Mouse (Mus musculus): ENCODE results near the gene Ltbr. TPM values are rescaled to one million over a fixed set of nuclear protein-coding genes. Genes with fewer than 3 reads are reported as not detected.

Gene Ltbr
- polyA plus RNA-seq (2015; fragmentation: Nextera tagmentation; extraction: Ambion mirVana): 13.5 and 15.2 TPM in 2 replicates

DNA sequence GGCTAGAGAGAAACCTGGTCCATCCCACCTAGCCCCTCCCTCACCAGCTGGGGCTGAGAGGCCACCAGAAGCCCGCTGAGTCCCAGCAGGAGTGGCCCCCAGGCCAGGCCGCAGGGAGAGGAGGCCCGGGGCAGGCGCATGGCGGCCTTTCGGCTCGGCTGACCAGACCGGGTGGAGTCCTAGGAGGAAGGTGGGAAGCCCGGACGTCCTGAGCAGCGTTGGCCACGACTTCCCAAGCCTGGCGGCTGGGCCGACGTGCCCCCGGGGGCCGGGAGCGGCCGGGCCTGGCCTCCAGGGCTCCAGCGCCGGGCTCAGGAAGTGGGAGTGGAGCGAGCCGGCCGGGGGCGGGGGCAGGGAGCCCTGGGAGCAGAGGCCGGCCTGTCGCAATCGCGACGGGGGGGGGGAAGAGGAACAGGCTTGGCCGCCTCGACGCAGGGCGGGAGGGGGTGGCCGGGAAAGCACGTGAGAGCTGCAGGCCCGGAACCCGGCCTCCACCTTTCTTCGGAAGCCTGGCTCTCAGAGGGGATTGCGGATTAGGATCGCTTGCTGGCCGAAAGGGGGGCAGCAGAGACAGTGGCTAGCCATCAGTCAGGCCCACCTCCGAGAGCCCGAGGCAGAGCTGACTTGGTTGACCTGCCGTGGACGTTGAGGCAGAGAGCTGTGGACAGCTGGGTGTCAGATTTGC, at the start of gene Ltbr:
TSS of gene Ltbr (minus strand) at position 340 of the 685 bp plus-strand sequence.
- H3K9ac ChIP-seq: peak within 1 kb of the TSS; percentile 72
- 2% methylated on average over 46 of the region's 46 CpGs for WGBS
- peak within 1 kb of the TSS; percentile 36 for H3K4me3 ChIP-seq
- peak within 1 kb of the TSS; percentile 60 for H3K4me2 ChIP-seq
- no peaks in the 10 kb centered on the region for H3K36me3 ChIP-seq
- H3K27me3 ChIP-seq: peaks cover 11% of the 10 kb centered on the region; the same call in 1 of the 2 replicates
- ATAC-seq (ENCODE audit: low FRiP score): peak; percentile 62
- no peak within 1 kb of the TSS for H3K27ac ChIP-seq
- H3K4me1 ChIP-seq (replicated peaks): peaks cover 29% of the 10 kb centered on the region
- H3K9me3 ChIP-seq: no peaks in the 10 kb centered on the region

DNA sequence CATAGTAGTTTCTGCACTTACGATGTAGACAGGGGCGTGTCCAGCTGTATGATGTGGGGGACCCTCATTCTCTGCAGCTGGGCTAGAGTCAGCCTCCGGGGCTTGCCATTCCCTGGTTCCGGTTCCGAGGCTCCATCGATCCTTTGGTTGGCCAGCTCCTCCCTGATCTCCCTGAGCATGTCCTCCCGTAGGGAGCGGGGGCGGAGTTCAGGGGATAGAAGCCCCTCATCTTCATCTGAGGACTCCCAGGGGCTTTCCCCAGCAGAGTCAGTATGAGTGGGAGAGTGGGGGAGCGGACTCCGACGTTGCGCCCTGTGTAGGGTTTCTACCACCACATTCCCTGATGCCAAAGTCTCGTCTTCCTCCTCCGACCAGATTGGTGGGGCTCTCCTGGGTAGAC, 49.3 kb upstream of the Ltbr start:
- WGBS: 13% methylated on average over 15 of the region's 15 CpGs
- Histone ChIP-seq H3K4me3 (no peak overlapping the region), H3K27me3 (peaks cover 59% of the 10 kb centered on the region), H3K4me1 (replicated peaks) (peaks cover 22% of the 10 kb centered on the region), H3K36me3 (no peaks in the 10 kb centered on the region; the same call in 1 of the 2 replicates), H3K4me2 (peak overlapping the region; percentile 36), H3K9me3 (no peaks in the 10 kb centered on the region), H3K9ac (0 out of 2 replicates have a peak overlapping the region, but pooled peaks have one; percentile 31), H3K27ac (no peak overlapping the region)
- no peak for ATAC-seq (ENCODE audit: low FRiP score)

DNA sequence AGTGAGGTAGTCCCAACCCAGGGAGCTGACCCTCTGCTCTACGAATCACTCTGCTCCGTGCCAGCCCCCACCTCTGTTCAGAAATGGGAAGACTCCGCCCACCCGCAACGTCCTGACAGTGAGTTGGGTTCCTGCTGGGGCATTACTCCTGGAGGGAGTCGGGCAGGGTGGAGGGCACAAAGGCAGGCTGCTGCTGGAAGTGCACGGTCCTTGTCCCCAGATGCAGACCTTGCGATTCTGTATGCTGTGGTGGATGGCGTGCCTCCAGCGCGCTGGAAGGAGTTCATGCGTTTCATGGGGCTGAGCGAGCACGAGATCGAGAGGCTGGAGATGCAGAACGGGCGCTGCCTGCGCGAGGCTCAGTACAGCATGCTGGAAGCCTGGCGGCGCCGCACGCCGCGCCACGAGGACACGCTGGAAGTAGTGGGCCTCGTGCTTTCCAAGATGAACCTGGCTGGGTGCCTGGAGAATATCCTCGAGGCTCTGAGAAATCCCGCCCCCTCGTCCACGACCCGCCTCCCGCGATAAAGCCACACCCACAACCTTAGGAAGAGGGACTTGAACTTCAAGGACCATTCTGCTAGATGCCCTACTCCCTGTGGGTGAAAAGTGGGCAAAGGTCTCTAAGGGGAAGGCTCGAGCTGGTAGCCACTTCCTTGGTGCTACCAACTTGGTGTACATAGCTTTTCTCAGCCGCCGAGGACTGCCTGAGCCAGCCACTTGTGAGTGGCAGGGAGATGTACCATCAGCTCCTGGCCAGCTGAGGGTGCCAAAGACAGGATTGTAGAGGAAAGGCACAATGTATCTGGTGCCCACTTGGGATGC, 48.0 kb upstream of the Ltbr start:
- Histone ChIP-seq H3K4me3 (peak overlapping the region; percentile 32), H3K9me3 (no peaks in the 10 kb centered on the region), H3K4me1 (replicated peaks) (peaks cover 22% of the 10 kb centered on the region), H3K9ac (peak overlapping the region; percentile 56), H3K27me3 (peaks cover 59% of the 10 kb centered on the region), H3K4me2 (peak overlapping the region; percentile 54), H3K27ac (no peak overlapping the region), H3K36me3 (no peaks in the 10 kb centered on the region; the same call in 1 of the 2 replicates)
- peak; percentile 55 for ATAC-seq (ENCODE audit: low FRiP score)
- 14% methylated on average over 38 of the region's 38 CpGs for WGBS

DNA sequence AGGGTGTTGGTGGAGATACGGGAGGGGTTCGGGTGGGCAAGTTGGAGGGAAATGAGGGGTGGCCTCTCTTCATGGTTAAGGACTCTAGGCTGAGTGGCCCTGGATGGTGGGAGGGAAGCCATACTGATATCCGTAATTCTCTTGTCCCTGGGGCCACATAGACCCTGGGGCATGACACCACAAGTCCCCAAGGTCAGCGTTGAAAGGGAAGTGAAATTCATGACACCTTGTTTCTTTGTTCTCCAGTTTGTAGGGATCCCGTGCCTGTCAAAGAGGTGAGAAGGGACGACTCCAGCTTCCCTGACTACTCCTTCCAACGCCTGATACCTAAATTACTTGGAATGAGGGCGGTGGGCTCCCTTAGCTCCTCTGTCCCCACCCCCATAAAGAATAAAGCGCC, 47.2 kb upstream of the Ltbr start:
- H3K36me3 ChIP-seq: no peaks in the 10 kb centered on the region; the same call in 1 of the 2 replicates
- H3K27me3 ChIP-seq: peaks cover 61% of the 10 kb centered on the region
- H3K4me2 ChIP-seq: no peak overlapping the region
- H3K9ac ChIP-seq: no peak overlapping the region
- peaks cover 22% of the 10 kb centered on the region for H3K4me1 ChIP-seq (replicated peaks)
- 0 out of 2 replicates have a peak, but pooled peaks have one; percentile 3 for ATAC-seq (ENCODE audit: low FRiP score)
- WGBS: 48% methylated on average over 9 of the region's 9 CpGs
- H3K9me3 ChIP-seq: no peaks in the 10 kb centered on the region
- no peak overlapping the region for H3K4me3 ChIP-seq
- no peak overlapping the region for H3K27ac ChIP-seq

DNA sequence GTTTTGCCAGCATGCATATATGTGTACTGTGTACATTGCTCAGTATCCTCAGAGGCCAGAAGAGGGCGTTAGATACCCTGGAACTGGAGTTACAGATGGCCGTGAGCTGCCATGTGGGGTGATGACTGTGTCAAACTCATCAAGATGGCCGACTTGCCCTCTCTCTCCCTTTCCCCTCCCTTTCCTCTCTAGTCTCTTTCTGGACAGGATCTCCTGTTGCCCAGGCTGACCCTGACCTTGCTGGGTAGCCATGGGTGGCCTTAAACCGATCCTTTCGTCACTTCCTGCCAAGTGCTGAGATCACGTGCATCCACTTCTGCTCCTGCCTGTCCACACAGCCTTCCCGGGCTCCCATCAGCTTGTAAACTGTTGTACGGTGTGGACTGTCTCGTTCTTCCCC, 46.3 kb upstream of the Ltbr start:
- no peak for ATAC-seq (ENCODE audit: low FRiP score)
- 56% methylated on average over 9 of the region's 9 CpGs for WGBS
- Histone ChIP-seq H3K36me3 (no peaks in the 10 kb centered on the region; the same call in 1 of the 2 replicates), H3K4me3 (no peak overlapping the region), H3K4me2 (no peak overlapping the region), H3K27ac (no peak overlapping the region), H3K9me3 (no peaks in the 10 kb centered on the region), H3K4me1 (replicated peaks) (peaks cover 31% of the 10 kb centered on the region), H3K27me3 (peaks cover 56% of the 10 kb centered on the region), H3K9ac (no peak overlapping the region)

DNA sequence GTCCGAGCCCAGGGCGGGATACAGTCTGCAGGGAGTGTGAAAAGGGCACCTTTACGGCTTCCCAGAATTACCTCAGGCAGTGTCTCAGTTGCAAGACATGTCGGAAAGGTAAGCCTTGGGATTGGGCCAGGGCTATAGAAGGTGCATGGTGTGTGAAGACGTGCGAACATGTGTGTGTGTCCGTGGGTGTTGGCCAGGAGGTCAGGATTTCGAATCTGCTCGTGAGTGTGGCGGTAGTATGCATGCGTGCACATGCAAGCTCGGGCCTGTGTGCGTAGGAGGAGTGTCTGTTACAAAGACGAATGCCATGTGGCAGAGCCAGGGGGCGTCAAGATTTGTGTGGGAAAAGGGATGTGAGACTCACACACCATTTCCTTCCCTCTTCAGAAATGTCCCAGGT, 43.6 kb upstream of the Ltbr start:
- Histone ChIP-seq H3K9me3 (no peaks in the 10 kb centered on the region), H3K4me2 (no peak overlapping the region), H3K27me3 (peaks cover 35% of the 10 kb centered on the region), H3K9ac (no peak overlapping the region), H3K4me3 (no peak overlapping the region), H3K4me1 (replicated peaks) (peaks cover 34% of the 10 kb centered on the region), H3K27ac (no peak overlapping the region), H3K36me3 (no peaks in the 10 kb centered on the region; the same call in 1 of the 2 replicates)
- no peak for ATAC-seq (ENCODE audit: low FRiP score)
- 94% methylated on average over 15 of the region's 15 CpGs for WGBS

DNA sequence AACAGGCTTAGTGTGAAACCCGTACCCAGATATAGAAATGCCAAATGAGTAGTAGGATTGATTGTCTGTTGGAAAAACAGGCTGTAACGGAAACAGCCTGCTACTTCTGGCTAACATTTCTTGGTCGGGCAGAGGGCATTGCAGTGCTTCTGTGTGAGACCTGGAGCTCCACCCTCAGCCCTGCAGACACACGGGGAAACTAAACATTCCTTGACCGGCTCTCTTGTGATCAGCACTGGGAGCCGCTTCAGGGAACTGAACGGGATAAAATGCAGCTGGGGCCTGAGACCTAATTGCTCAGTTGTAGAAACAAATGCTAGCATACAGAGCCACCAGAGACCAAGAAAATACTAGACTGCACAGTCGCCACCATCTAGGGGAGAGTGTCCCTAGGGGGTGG, 42.6 kb upstream of the Ltbr start:
- H3K4me2 ChIP-seq: no peak overlapping the region
- 39% methylated on average over 8 of the region's 8 CpGs for WGBS
- no peak overlapping the region for H3K9ac ChIP-seq
- H3K27me3 ChIP-seq: peaks cover 24% of the 10 kb centered on the region
- H3K36me3 ChIP-seq: no peaks in the 10 kb centered on the region; the same call in 1 of the 2 replicates
- H3K9me3 ChIP-seq: no peaks in the 10 kb centered on the region
- H3K4me1 ChIP-seq (replicated peaks): peaks cover 26% of the 10 kb centered on the region
- no peak overlapping the region for H3K4me3 ChIP-seq
- no peak overlapping the region for H3K27ac ChIP-seq
- ATAC-seq (ENCODE audit: low FRiP score): no peak

DNA sequence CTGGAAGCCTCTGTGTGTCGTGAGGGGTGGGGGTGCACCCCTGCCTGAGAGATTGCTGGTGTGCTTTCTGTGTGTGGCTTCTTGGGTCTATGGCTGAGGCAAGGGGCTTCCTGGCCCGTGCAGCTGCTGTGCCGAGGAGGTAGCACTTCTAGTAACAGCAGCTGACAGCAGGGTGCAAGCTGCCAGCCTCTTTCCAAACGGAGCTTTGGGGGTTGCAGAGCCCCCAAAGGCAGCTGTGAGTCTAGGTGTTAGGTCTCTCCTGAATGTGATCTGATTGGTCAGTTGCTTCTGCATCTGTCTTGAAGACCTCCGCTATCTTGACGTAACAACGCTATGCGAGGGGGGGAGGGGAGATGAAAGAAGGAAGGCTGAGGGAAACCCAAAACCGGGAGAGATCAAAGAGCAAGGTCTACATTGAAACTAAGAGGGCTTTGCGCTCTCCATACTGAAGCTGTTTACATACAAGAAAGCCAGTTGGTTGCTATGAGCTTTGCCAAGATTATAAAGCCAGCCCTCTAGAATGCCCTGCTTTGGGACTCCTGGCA, 41.6 kb upstream of the Ltbr start:
- WGBS: 6% methylated on average over 10 of the region's 10 CpGs

DNA sequence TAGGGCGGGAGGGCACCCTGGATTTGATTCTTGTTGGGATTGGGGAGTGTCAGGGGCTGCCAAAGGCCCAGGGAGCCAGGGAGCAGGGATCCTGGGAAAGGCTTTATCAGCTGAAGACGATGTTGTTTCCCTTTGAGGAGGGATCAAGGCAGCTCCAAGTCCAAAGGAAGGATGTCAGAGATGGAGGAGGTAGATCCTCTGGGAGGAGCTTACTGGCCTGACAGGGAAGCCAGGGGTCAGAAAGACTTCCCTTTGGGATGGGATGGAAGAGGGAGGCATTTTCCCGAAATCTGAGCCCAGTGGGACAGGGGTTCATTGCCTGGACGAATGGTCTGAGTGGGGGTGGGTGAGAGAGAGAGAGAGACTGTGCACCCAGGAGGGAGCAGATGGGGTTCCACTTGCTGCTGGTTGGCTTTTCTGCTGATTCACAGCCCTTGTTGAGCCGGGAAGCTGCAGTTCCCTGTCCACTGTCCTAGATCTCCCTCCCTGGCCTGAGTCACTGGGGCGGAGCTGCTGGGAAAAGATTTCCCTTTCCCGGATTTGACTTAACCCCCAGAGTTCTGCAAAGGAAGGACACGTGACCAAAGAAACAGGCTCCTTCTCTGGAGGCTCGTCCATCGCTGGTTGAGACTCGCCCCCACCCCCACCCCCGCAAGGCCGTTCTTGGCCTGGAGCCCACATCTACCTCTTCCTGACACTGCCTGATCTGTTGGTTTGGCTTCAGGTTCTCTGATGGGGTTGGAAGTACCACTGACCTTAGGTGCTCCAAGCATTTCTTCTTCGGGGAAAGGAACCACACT, 40.9 kb upstream of the Ltbr start:
- H3K36me3 ChIP-seq: no peaks in the 10 kb centered on the region; the same call in 1 of the 2 replicates
- 0 out of 2 replicates have a peak overlapping the region, but pooled peaks have one; percentile 10 for H3K9ac ChIP-seq
- H3K9me3 ChIP-seq: no peaks in the 10 kb centered on the region
- peaks cover 15% of the 10 kb centered on the region for H3K27me3 ChIP-seq
- H3K4me1 ChIP-seq (replicated peaks): peaks cover 36% of the 10 kb centered on the region
- H3K27ac ChIP-seq: peak overlapping the region; percentile 60
- 12% methylated on average over 14 of the region's 14 CpGs for WGBS
- ATAC-seq (ENCODE audit: low FRiP score): no peak
- peak overlapping the region; percentile 37 for H3K4me2 ChIP-seq
- H3K4me3 ChIP-seq: no peak overlapping the region; the same call in 1 of the 2 replicates

More for the DNA sequence above, 41.6 kb upstream of the Ltbr start:
- no peak overlapping the region; the same call in 1 of the 2 replicates for H3K4me3 ChIP-seq
- peaks cover 15% of the 10 kb centered on the region for H3K27me3 ChIP-seq
- H3K4me2 ChIP-seq: peak overlapping the region; percentile 37
- H3K36me3 ChIP-seq: no peaks in the 10 kb centered on the region; the same call in 1 of the 2 replicates
- peak overlapping the region; percentile 60; the same call in 1 of the 2 replicates for H3K27ac ChIP-seq
- no peak overlapping the region for H3K9ac ChIP-seq
- no peaks in the 10 kb centered on the region for H3K9me3 ChIP-seq
- peaks cover 29% of the 10 kb centered on the region for H3K4me1 ChIP-seq (replicated peaks)
- ATAC-seq (ENCODE audit: low FRiP score): no peak

DNA sequence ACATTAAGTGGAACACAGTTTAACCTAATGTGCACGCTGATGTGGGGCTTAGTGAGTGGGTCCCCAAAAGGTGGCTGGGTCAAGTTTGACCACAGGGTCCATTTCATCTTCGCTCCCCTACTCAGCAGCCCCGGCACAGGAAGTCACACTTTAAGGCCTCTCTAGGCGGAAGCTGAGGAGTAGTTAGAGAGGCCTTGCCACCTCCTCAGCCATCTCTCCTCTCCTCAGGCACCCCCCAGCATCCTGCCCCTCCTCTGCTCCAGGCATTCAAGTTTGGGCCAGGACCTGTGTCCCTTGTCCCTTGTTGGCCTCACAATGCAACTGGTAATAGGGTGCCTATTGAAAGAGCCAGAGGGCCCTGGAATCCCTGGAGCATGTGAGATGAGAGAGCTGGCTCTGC, 40.0 kb upstream of the Ltbr start:
- 90% methylated on average over 4 of the region's 4 CpGs for WGBS
- Histone ChIP-seq H3K9me3 (no peaks in the 10 kb centered on the region), H3K27ac (no peak overlapping the region; the same call in 1 of the 2 replicates), H3K27me3 (peaks cover 19% of the 10 kb centered on the region), H3K4me3 (no peak overlapping the region), H3K4me1 (replicated peaks) (peaks cover 45% of the 10 kb centered on the region), H3K36me3 (no peaks in the 10 kb centered on the region; the same call in 1 of the 2 replicates), H3K4me2 (no peak overlapping the region), H3K9ac (no peak overlapping the region)
- no peak for ATAC-seq (ENCODE audit: low FRiP score)

DNA sequence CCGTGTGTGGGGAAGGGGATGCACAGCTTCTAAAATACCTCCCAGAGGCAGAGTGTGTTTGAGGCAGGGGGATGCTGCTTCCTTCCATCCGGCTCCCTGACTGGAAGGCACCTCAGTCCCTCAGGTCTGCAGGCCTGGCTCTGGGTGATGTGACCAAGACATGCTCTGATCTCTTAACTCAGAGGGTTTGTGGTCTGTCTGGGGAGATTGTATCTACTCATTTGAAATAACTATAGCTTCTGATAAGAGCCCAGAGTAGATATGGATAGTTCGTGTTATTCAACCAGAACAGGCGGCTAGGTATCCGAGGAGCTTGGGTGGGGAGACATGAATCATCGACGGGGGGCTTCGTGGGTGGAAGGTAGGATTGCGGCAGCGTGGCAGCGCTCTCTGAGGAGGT, 39.5 kb upstream of the Ltbr start:
- Histone ChIP-seq H3K27me3 (peaks cover 23% of the 10 kb centered on the region), H3K4me3 (no peak overlapping the region), H3K4me2 (no peak overlapping the region), H3K9ac (no peak overlapping the region), H3K4me1 (replicated peaks) (peaks cover 45% of the 10 kb centered on the region), H3K27ac (no peak overlapping the region), H3K9me3 (no peaks in the 10 kb centered on the region), H3K36me3 (no peaks in the 10 kb centered on the region; the same call in 1 of the 2 replicates)
- no peak for ATAC-seq (ENCODE audit: low FRiP score)
- WGBS: 87% methylated on average over 11 of the region's 11 CpGs
